Mouse (Mus musculus) adrenal gland, adult 8-10 months (tissue): ENCODE measurements at regions not wholly inside any gene's neighbourhood (a gene's known extent, or its start where the extent isn't known, plus 50 kb on each side); places are given as distances from the start of the nearest gene placed in this dataset.

Experiments
- DNase-seq: peaks from one replicate; pipeline ENCODE4 v3.0.0; 2022

GRCm38 (mm10) chr3:131801551-131801950 lies 237.0 kb downstream of the Papss1 start:
- DNase-seq = no peak

- DNase-seq = peak; percentile 72
Observed at GRCm38 (mm10) chr3:131802841-131803240, 238.3 kb downstream of the Papss1 start.

GRCm38 (mm10) chr3:131808127-131808526 lies 243.6 kb downstream of the Papss1 start:
- no peak for DNase-seq

- DNase-seq = no peak
Observed at GRCm38 (mm10) chr3:131812968-131813367, 248.4 kb downstream of the Papss1 start.

GRCm38 (mm10) chr3:131818806-131819205 lies 254.2 kb downstream of the Papss1 start:
- no peak for DNase-seq

- DNase-seq = no peak
Observed at GRCm38 (mm10) chr3:131857442-131857841, 227.7 kb upstream of the Dkk2 start.

- DNase-seq = no peak
Observed at GRCm38 (mm10) chr3:131859083-131859482, 226.0 kb upstream of the Dkk2 start.

- no peak for DNase-seq
Observed at GRCm38 (mm10) chr3:131865106-131865505, 220.0 kb upstream of the Dkk2 start.

- DNase-seq = no peak
Observed at GRCm38 (mm10) chr3:131867266-131867665, 217.8 kb upstream of the Dkk2 start.

GRCm38 (mm10) chr3:131868219-131868964 lies 216.7 kb upstream of the Dkk2 start:
- no peak for DNase-seq

GRCm38 (mm10) chr3:131869306-131869705 lies 215.8 kb upstream of the Dkk2 start:
- no peak for DNase-seq

GRCm38 (mm10) chr3:131882667-131883066 lies 202.4 kb upstream of the Dkk2 start:
- DNase-seq = no peak

- DNase-seq = peak; percentile 4
Observed at GRCm38 (mm10) chr3:131886470-131886869, 198.6 kb upstream of the Dkk2 start.

GRCm38 (mm10) chr3:131886984-131887383 lies 198.1 kb upstream of the Dkk2 start:
- DNase-seq = no peak

GRCm38 (mm10) chr3:131887670-131888069 lies 197.4 kb upstream of the Dkk2 start:
- DNase-seq = no peak

GRCm38 (mm10) chr3:131891941-131892340 lies 193.2 kb upstream of the Dkk2 start:
- DNase-seq = no peak

- no peak for DNase-seq
Observed at GRCm38 (mm10) chr3:131893061-131893804, 191.9 kb upstream of the Dkk2 start.

GRCm38 (mm10) chr3:131895057-131895456 lies 190.0 kb upstream of the Dkk2 start:
- no peak for DNase-seq

- DNase-seq = no peak
Observed at GRCm38 (mm10) chr3:131913534-131913933, 171.6 kb upstream of the Dkk2 start.

- DNase-seq = no peak
Observed at GRCm38 (mm10) chr3:131914372-131914771, 170.7 kb upstream of the Dkk2 start.

- DNase-seq = no peak
Observed at GRCm38 (mm10) chr3:131914997-131915396, 170.1 kb upstream of the Dkk2 start.

GRCm38 (mm10) chr3:131917734-131918534 lies 167.2 kb upstream of the Dkk2 start:
- DNase-seq = no peak

- DNase-seq = no peak
Observed at GRCm38 (mm10) chr3:131919476-131919875, 165.6 kb upstream of the Dkk2 start.
